Mouse (Mus musculus) small intestine, adult 2 months (tissue): Measurements from ENCODE around the gene Shbg.

ENCODE experiments used
- CTCF ChIP-seq: fragments of 200-500 bp; IDR thresholded peaks from 2 replicates; pipeline ENCODE4 v1.5.1; 2012; ENCODE audit warnings: low read depth, mild to moderate bottlenecking, control low read depth, inconsistent platforms, low read length, moderate library complexity, mixed read lengths; ENCODE audit not compliant: insufficient replicate concordance, insufficient read length; ENCODE audit errors: extremely low read depth
- POLR2A ChIP-seq: fragments of 200-500 bp; IDR thresholded peaks from 2 replicates; pipeline ENCODE4 v1.6.1; 2012; ENCODE audit warnings: low read depth, mild to moderate bottlenecking, control low read depth, inconsistent platforms, low read length, moderate library complexity

- TF ChIP-seq CTCF: no peak
- no peak for TF ChIP-seq POLR2A
Measured at GRCm38 (mm10) chr11:69581814-69582213, 35.9 kb downstream of the Shbg start.
